Mouse (Mus musculus) neural tube, postnatal 0 days (tissue): ENCODE data around the gene Aars. TPM values are rescaled to one million over a fixed set of nuclear protein-coding genes. Genes with fewer than 3 reads are reported as not detected.

Experiments used
- microRNA-seq: library from miRNA; unstranded; fragments of <30 nt; microRNA quantifications from one replicate; pipeline ENCODE4, GENCODE M21; 2016
- polyA plus RNA-seq: library from polyadenylated mRNA; unstranded; fragments of >200 nt; fragmentation: Nextera tagmentation; extraction: Ambion mirVana; gene quantifications from 2 replicates; pipeline ENCODE4 v1.2.1, GENCODE M21; 2015

The Aars gene
- polyA plus RNA-seq: 79.9 and 85.0 TPM in 2 replicates

DNA sequence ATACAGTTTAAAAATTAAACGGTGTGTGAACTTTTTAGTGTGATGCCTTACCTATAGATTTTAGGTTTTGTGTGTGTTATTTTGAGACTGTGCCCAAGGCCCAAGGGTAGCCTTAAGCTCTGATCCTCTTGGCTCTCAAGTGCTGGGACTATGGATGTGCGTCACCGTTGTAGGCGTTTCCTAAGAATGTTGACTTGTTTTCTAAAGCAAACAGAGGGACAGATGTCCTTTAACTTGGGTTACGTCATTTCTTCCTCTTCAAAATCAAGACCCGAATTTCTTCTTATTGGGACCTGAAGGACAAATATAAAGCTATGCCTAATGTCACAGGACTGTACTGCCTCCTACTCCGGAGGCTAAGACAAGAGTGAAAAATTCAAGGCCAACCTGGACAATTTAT, at the start of gene Aars:
Aars (plus strand) TSS at position 229 of the 400 bp plus-strand sequence.

DNA sequence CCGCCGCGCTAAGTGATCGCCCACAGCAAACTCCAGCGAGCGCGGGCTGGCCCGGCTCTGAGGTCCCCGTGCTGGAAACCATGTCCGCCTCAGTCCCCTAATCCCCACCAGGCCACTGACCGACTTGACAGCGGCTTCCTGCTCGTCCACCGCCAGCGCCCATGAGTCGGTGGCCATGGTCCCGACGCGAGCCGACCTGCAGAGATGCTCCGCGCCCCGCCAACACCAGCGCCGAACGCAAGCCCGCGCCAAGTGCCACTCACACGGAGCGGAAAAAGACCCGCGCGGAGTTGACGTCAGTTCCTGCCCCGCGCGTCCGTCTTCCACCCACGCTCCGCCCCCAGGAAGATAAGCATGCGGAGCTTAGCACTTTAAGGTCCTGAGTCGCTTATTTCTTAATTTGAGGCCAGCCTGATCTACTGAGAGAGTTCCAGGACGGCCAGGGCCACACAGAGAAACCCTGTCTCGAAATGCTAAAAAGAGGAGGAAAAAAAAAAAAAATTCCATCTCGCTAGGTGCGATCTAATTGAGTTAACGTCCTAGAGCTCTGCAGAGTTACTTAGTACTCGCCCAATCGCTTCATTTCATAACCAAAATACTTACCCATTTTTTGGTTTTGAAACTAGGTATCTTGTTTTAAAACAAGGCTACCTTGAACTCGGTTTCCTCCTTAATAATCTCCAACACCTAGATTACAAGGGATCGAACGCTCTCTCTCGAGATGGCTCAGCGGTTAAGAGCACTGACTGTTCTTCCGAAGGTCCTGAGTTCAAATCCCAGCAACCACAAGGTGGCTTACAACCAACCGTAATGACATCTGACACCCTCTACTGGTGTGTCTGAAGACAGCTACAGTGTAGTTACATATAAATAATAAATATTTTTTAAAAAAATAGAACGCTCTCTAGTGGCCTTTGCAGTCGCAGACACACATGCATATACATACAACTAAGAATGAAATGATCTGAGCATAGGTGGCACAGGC, 35.1 kb upstream of the Aars start, which contains the start of gene Ddx19a:
Ddx19a (minus strand) TSS at position 254 of the 985 bp plus-strand sequence.

DNA sequence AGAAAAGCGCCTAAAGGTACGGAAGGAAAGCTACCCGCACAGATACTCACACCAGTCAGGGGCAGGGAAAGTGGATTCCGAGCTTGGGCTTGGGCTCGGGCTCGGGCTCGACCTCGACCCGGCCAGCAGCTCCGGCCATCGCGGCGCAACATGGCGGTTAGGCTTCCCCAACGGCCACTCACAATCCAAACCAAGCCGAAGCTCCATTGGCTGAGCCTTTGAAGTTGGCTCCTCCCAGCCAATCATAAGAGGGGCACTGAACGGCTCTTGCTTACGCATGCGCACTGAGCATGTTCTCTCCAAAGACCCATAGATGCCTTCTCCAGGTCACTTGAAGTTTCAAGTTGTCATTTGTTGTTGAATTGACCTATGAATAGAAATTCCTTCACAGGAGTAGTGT, 1.4 kb upstream of the Aars start, which contains the start of gene Ddx19b:
Ddx19b (minus strand) TSS at position 180 of the 400 bp plus-strand sequence.

DNA sequence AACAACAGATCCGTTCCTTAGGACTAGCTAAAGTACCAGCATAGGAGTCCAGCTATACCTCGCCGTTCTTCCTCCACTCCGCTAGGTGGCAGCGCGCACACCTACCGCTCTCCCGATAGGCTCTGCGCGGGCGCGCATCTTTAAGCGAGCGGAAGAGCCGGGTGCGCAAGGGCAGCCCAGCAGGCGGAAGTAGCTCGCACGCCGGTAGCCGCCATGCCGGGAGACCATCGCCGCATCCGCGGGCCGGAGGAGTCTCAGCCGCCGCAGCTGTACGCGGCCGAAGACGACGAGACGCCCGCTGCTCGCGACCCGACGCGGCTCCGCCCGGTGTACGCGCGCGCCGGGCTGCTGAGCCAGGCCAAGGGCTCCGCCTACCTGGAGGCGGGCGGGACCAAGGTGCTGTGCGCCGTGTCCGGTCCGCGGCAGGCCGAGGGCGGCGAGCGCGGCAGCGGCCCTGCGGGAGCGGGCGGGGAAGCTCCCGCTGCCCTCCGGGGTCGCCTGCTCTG, 23.3 kb downstream of the Aars start, which contains the start of gene Exosc6:
Exosc6 (plus strand) TSS at position 182 of the 506 bp plus-strand sequence.

DNA sequence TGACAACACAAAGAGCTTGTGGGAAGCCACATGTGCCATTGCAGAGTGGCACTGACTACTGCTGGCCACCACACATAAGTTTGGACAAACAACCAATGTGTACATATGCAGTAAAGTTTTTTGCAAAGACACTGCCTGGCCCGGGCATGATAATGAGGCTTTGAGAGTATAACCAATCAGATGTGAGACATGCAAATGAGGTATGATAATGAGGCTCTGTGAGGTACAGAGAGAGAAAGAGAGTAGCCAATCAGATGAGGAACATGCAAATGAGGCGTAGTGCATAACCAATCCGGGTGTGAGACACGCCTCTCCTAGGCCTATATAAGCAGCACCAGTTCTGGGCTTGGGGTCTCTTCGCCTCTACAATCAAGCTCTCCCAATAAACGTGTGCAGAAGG, 59.4 kb downstream of the Aars start, which contains the start of gene Clec18a:
Clec18a (minus strand) TSS at position 101 of the 400 bp plus-strand sequence.

DNA sequence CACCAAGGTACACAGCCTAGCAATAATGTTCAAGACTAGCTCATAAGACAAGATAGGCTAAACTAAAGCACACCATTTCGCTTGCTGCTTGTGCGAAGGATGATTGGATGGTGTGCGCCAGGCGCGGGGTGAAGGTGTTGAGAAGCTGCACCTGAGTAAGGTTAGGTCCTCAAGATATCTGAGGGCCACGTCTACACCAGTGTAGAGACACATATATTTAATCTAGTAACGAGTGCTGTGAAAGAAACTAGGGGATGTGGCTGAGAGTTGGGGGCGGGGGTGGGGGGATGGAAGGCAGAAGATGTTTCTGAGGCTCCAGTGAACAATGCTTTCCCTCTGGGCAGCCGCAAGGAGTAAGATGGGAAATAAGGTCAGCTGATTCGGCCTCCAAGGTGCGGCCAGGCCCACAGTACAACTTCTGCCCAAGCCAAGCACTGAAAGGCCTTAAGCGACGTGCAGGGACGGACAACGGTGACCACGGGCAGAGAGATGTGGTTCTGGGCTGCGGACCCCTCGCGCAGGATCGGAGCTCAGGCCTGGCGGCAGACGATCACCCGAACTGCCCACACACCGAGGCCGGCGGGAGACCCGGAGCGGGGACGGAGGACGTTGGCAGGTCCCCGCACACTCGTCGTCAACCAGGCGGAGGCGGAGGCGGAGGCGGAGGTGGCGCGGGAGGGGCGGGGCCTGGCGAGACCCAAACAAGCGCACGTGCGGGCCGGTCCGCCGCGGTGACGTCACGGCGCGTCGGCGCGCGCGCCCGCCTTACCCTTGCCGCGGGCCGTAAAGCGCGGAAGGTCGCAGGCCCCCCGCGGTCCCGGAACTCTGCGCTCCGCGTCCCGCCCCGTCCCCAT, 61.1 kb downstream of the Aars start, which contains the start of gene Pdpr:
Pdpr (plus strand) TSS at position 766 of the 854 bp plus-strand sequence.

Small RNAs within 50 kb of the gene (microRNA-seq; reads per million reads assigned to microRNA genes)
- gene Gm24103 (not detected), gene Mir3473d (not detected)

Other genes with a start within 250 kb of the Aars start
- 9.0 and 12.1 TPM in 2 replicates for gene Il34, start 227.2 kb upstream of the Aars start, polyA plus RNA-seq
- gene Cog4, start 186.5 kb upstream of the Aars start, polyA plus RNA-seq: 52.9 and 53.0 TPM in 2 replicates
- 47.5 and 52.4 TPM in 2 replicates for gene Sf3b3, start 186.4 kb upstream of the Aars start, polyA plus RNA-seq
- gene Fuk, start 130.7 kb upstream of the Aars start, polyA plus RNA-seq: 4.5 and 6.2 TPM in 2 replicates
- 22.2 and 23.7 TPM in 2 replicates for gene St3gal2, start 113.2 kb upstream of the Aars start, polyA plus RNA-seq
- 9.2 TPM in 2 replicates for gene Ddx19a, start 35.3 kb upstream of the Aars start, polyA plus RNA-seq
- gene Ddx19b, start 1.4 kb upstream of the Aars start, polyA plus RNA-seq: 4.8 and 5.2 TPM in 2 replicates
- not detected in 2 replicates for gene Exosc6, start 23.2 kb downstream of the Aars start, polyA plus RNA-seq
- 0.12 TPM in 1 of 2 replicates, not detected in the other for gene Clec18a, start 59.3 kb downstream of the Aars start, polyA plus RNA-seq
- gene Pdpr, start 61.5 kb downstream of the Aars start, polyA plus RNA-seq: 9.5 and 9.8 TPM in 2 replicates
- 55.0 and 58.1 TPM in 2 replicates for gene Glg1, start 226.1 kb downstream of the Aars start, polyA plus RNA-seq